Mouse (Mus musculus): ENCODE results near the gene Dph1. TPM values are rescaled to one million over a fixed set of nuclear protein-coding genes. Genes with fewer than 3 reads are reported as not detected.

Dph1 gene
- polyA plus RNA-seq, 1 experiment from 2014 or later = 14.0 TPM

GRCm38 (mm10) chr11:75161417-75162008 is 29.5 kb downstream of the Dph1 start:
- no peak for DNase-seq (ENCODE audit: low spot score)

GRCm38 (mm10) chr11:75160954-75161353 is 30.1 kb downstream of the Dph1 start:
- DNase-seq (ENCODE audit: low spot score) = no peak

- DNase-seq (ENCODE audit: low spot score) = peak; percentile 29
These were observed 31.5 kb downstream of the Dph1 start for GRCm38 (mm10) chr11:75159564-75159963.

- DNase-seq (ENCODE audit: low spot score) = no peak
These were observed 32.6 kb downstream of the Dph1 start for GRCm38 (mm10) chr11:75158432-75158831.

- no peak for DNase-seq (ENCODE audit: low spot score)
These were observed 33.1 kb downstream of the Dph1 start for GRCm38 (mm10) chr11:75157901-75158300.

GRCm38 (mm10) chr11:75157037-75157436 is 34.0 kb downstream of the Dph1 start:
- DNase-seq (ENCODE audit: low spot score) = no peak

GRCm38 (mm10) chr11:75156416-75156815 is 34.6 kb downstream of the Dph1 start:
- no peak for DNase-seq (ENCODE audit: low spot score)

- no peak for DNase-seq (ENCODE audit: low spot score)
These were observed 35.1 kb downstream of the Dph1 start for GRCm38 (mm10) chr11:75155985-75156384.

GRCm38 (mm10) chr11:75154053-75154585 is 36.9 kb downstream of the Dph1 start:
- DNase-seq (ENCODE audit: low spot score) = peak; percentile 39

- DNase-seq (ENCODE audit: low spot score) = no peak
These were observed 38.2 kb downstream of the Dph1 start for GRCm38 (mm10) chr11:75152603-75153557.

GRCm38 (mm10) chr11:75150346-75150745 is 40.7 kb downstream of the Dph1 start:
- no peak for DNase-seq (ENCODE audit: low spot score)

- no peak for DNase-seq (ENCODE audit: low spot score)
These were observed 42.6 kb downstream of the Dph1 start for GRCm38 (mm10) chr11:75148332-75149035.

- no peak for DNase-seq (ENCODE audit: low spot score)
These were observed 43.2 kb downstream of the Dph1 start for GRCm38 (mm10) chr11:75147846-75148168.

GRCm38 (mm10) chr11:75147106-75147845 is 43.8 kb downstream of the Dph1 start:
- DNase-seq (ENCODE audit: low spot score) = no peak

GRCm38 (mm10) chr11:75145841-75146240 is 45.2 kb downstream of the Dph1 start:
- no peak for DNase-seq (ENCODE audit: low spot score)

GRCm38 (mm10) chr11:75142749-75143148 is 48.3 kb downstream of the Dph1 start:
- no peak for DNase-seq (ENCODE audit: low spot score)

GRCm38 (mm10) chr11:75141913-75142312 is 49.1 kb downstream of the Dph1 start:
- no peak for DNase-seq (ENCODE audit: low spot score)

- no peak for DNase-seq (ENCODE audit: low spot score)
These were observed 50.0 kb downstream of the Dph1 start for GRCm38 (mm10) chr11:75141038-75141437.

GRCm38 (mm10) chr11:75140431-75140830 is 50.6 kb downstream of the Dph1 start:
- DNase-seq (ENCODE audit: low spot score) = no peak

- DNase-seq (ENCODE audit: low spot score) = no peak
These were observed 51.7 kb downstream of the Dph1 start for GRCm38 (mm10) chr11:75139122-75139963.
